Mouse (Mus musculus) forebrain, embryonic 10.5 days (tissue): ENCODE measurements around the gene Hipk2. TPM values are rescaled to one million over a fixed set of nuclear protein-coding genes. Genes with fewer than 3 reads are reported as not detected.

Experiments
- polyA plus RNA-seq: library from polyadenylated mRNA; unstranded; fragments of >200 nt; fragmentation: Nextera tagmentation; extraction: Ambion mirVana; gene quantifications from 2 replicates; pipeline ENCODE4 v1.2.1, GENCODE M21; 2016

Gene Hipk2
- polyA plus RNA-seq, 1 experiment from 2014 or later, result 29.0 TPM

Other genes starting within 250 kb of the Hipk2 start
- 0.06 TPM in 2 replicates for gene Klrg2, start 238.9 kb downstream of the Hipk2 start, polyA plus RNA-seq
- gene Clec2l, start 213.1 kb downstream of the Hipk2 start, polyA plus RNA-seq, result 0.26 and 0.74 TPM in 2 replicates
- gene Tbxas1, start 761 bp downstream of the Hipk2 start, polyA plus RNA-seq, result 0.98 and 1.4 TPM in 2 replicates
- 0.50 and 0.62 TPM in 2 replicates for gene Parp12, start 242.2 kb upstream of the Hipk2 start, polyA plus RNA-seq